Mouse (Mus musculus) MEL (cell line): ENCODE measurements at regions not wholly inside any gene's neighbourhood (a gene's known extent, or its start where the extent isn't known, plus 50 kb on each side); places are given as distances from the start of the nearest gene placed in this dataset.

Source experiments
- DNase-seq: peaks from one replicate; pipeline ENCODE4 v3.0.0; 2011; ENCODE audit warnings: low read depth, low spot score
- H3K27ac ChIP-seq: 2 replicates; pipeline ENCODE4 v1.5.1; 2012; ENCODE audit warnings: low read depth, mild to moderate bottlenecking, control low read depth, low read length, moderate library complexity; ENCODE audit not compliant: control insufficient read depth
- H3K27me3 ChIP-seq, 2 experiments: fragments of 150-350 bp in 1 of 2; sonication (generic) in 1 of 2; 2 replicates each; pipeline ENCODE4 v1.6.1; 2012; ENCODE audit warnings: low read length in 2 of 2, mild to moderate bottlenecking in 2 of 2, improper control_type of control experiment in 1 of 2, moderate library complexity in 1 of 2; ENCODE audit not compliant: insufficient read depth in 2 of 2, control insufficient read depth in 1 of 2
- H3K36me3 ChIP-seq, 2 experiments: 2 replicates each; pipeline ENCODE4 v1.6.1; 2012 to 2014; ENCODE audit warnings: low read length in 2 of 2, improper control_type of control experiment in 1 of 2, inconsistent platforms in 1 of 2, mild to moderate bottlenecking in 1 of 2; ENCODE audit not compliant: insufficient read depth in 2 of 2, control insufficient read depth in 1 of 2
- H3K4me1 ChIP-seq, 2 experiments: fragments of 150-350 bp in 1 of 2; sonication (generic) in 1 of 2; 2 replicates each; pipeline ENCODE4 v1.6.1; 2012; ENCODE audit warnings: low read length in 2 of 2, improper control_type of control experiment in 1 of 2, mild to moderate bottlenecking in 1 of 2; ENCODE audit not compliant: insufficient read depth in 2 of 2, control insufficient read depth in 1 of 2
- H3K4me3 ChIP-seq, 2 experiments: fragments of 150-350 bp in 1 of 2; sonication (generic) in 1 of 2; 2 replicates each; pipeline ENCODE4 v1.5.1; 2012; ENCODE audit warnings: low read depth in 2 of 2, low read length in 2 of 2, mild to moderate bottlenecking in 2 of 2, moderate library complexity in 2 of 2, control low read depth in 1 of 2, improper control_type of control experiment in 1 of 2; ENCODE audit not compliant: control insufficient read depth in 1 of 2, insufficient read depth in 1 of 2
- H3K79me2 ChIP-seq: 2 replicates; pipeline ENCODE4 v1.6.1; 2012; ENCODE audit warnings: mild to moderate bottlenecking, low read length, moderate library complexity; ENCODE audit not compliant: control insufficient read depth, poor library complexity, insufficient read depth
- H3K9ac ChIP-seq: 2 replicates; pipeline ENCODE4 v1.6.1; 2012; ENCODE audit warnings: low read depth, mild to moderate bottlenecking, control low read depth, low read length, moderate library complexity; ENCODE audit not compliant: control insufficient read depth, poor library complexity, severe bottlenecking
- H3K9me3 ChIP-seq: fragments of 150-350 bp; sonication (generic); replicated peaks from 2 replicates; pipeline ENCODE4 v1.6.1; 2012; ENCODE audit warnings: mild to moderate bottlenecking, low read length, improper control_type of control experiment, moderate library complexity; ENCODE audit not compliant: insufficient read depth
- CHD1 ChIP-seq: IDR thresholded peaks from 2 replicates; pipeline ENCODE4 v1.6.1; 2012; ENCODE audit warnings: low read depth, mild to moderate bottlenecking, inconsistent platforms, low read length, improper control_type of control experiment
- CHD2 ChIP-seq: IDR thresholded peaks from 2 replicates; pipeline ENCODE4 v1.6.1; 2011; ENCODE audit warnings: low read length, improper control_type of control experiment
- CTCF ChIP-seq, 3 experiments: IDR thresholded peaks in 2 of 3; conservative IDR thresholded peaks in 1 of 3; 2 replicates each; pipeline ENCODE4 v1.5.1; 2011 to 2012; ENCODE audit warnings: low read length in 3 of 3, low read depth in 2 of 3, mild to moderate bottlenecking in 2 of 3, improper control_type of control experiment in 1 of 3, inconsistent platforms in 1 of 3, mixed read lengths in 1 of 3, moderate library complexity in 1 of 3; ENCODE audit not compliant: control insufficient read depth in 1 of 3, insufficient read depth in 1 of 3, poor library complexity in 1 of 3, severe bottlenecking in 1 of 3
- E2F4 ChIP-seq: IDR thresholded peaks from 2 replicates; pipeline ENCODE4 v1.6.1; 2011; ENCODE audit warnings: low read depth, low read length, improper control_type of control experiment, borderline replicate concordance
- GABPA ChIP-seq: IDR thresholded peaks from 2 replicates; pipeline ENCODE4 v1.6.1; 2012; ENCODE audit warnings: low read depth, mild to moderate bottlenecking, inconsistent platforms, low read length, improper control_type of control experiment, moderate library complexity
- GATA1 ChIP-seq: IDR thresholded peaks from 2 replicates; pipeline ENCODE4 v1.6.1; 2011; ENCODE audit warnings: low read depth, low read length, improper control_type of control experiment
- JUND ChIP-seq: IDR thresholded peaks from 2 replicates; pipeline ENCODE4 v1.6.1; 2011; ENCODE audit warnings: low read depth, mild to moderate bottlenecking, improper control_type of control experiment, low read length
- MAZ ChIP-seq: IDR thresholded peaks from 2 replicates; pipeline ENCODE4 v1.6.1; 2012; ENCODE audit warnings: low read depth, mild to moderate bottlenecking, inconsistent platforms, low read length, improper control_type of control experiment
- MEF2A ChIP-seq: IDR thresholded peaks from 2 replicates; pipeline ENCODE4 v1.6.1; 2014; ENCODE audit warnings: low read depth, mild to moderate bottlenecking, inconsistent platforms, low read length, improper control_type of control experiment; ENCODE audit not compliant: poor library complexity, insufficient replicate concordance, severe bottlenecking; ENCODE audit errors: extremely low read depth
- MXI1 ChIP-seq: IDR thresholded peaks from 2 replicates; pipeline ENCODE4 v1.6.1; 2011; ENCODE audit warnings: mild to moderate bottlenecking, low read depth, low read length, improper control_type of control experiment
- MYB ChIP-seq: IDR thresholded peaks from 2 replicates; pipeline ENCODE4 v1.6.1; 2011; ENCODE audit warnings: mild to moderate bottlenecking, low read depth, low read length, improper control_type of control experiment
- NRF1 ChIP-seq: IDR thresholded peaks from 2 replicates; pipeline ENCODE4 v1.6.1; 2014; ENCODE audit warnings: low read depth, mild to moderate bottlenecking, inconsistent platforms, low read length, improper control_type of control experiment, moderate library complexity; ENCODE audit not compliant: poor library complexity, insufficient read depth, severe bottlenecking
- POLR2A ChIP-seq, 2 experiments: IDR thresholded peaks; 2 replicates each; pipeline ENCODE4 v1.6.1; 2011 to 2012; ENCODE audit warnings: low read length in 2 of 2, mild to moderate bottlenecking in 2 of 2, control low read depth in 1 of 2, improper control_type of control experiment in 1 of 2, low read depth in 1 of 2, moderate library complexity in 1 of 2; ENCODE audit not compliant: control insufficient read depth in 1 of 2, insufficient read depth in 1 of 2, poor library complexity in 1 of 2
- POLR2AphosphoS2 ChIP-seq: IDR thresholded peaks from 2 replicates; pipeline ENCODE4 v1.6.1; 2011; ENCODE audit warnings: low read length, improper control_type of control experiment
- RCOR1 ChIP-seq: IDR thresholded peaks from 2 replicates; pipeline ENCODE4 v1.6.1; 2012; ENCODE audit warnings: low read depth, mild to moderate bottlenecking, inconsistent platforms, low read length, improper control_type of control experiment
- SMC3 ChIP-seq: IDR thresholded peaks from 2 replicates; pipeline ENCODE4 v1.6.1; 2011; ENCODE audit warnings: low read depth, low read length, improper control_type of control experiment
- TCF12 ChIP-seq: IDR thresholded peaks from 2 replicates; pipeline ENCODE4 v1.6.1; 2014; ENCODE audit warnings: low read depth, mild to moderate bottlenecking, inconsistent platforms, low read length, improper control_type of control experiment, moderate library complexity
- UBTF ChIP-seq: IDR thresholded peaks from 2 replicates; pipeline ENCODE4 v1.6.1; 2012; ENCODE audit warnings: low read depth, mild to moderate bottlenecking, inconsistent platforms, low read length, improper control_type of control experiment, moderate library complexity, borderline replicate concordance; ENCODE audit not compliant: insufficient read depth
- USF1 ChIP-seq: IDR thresholded peaks from 2 replicates; pipeline ENCODE4 v1.6.1; 2014; ENCODE audit warnings: low read depth, mild to moderate bottlenecking, inconsistent platforms, low read length, improper control_type of control experiment, moderate library complexity
- USF2 ChIP-seq, 2 experiments: IDR thresholded peaks; 2 replicates each; pipeline ENCODE4 v1.6.1; 2011 to 2012; ENCODE audit warnings: improper control_type of control experiment in 2 of 2, low read length in 2 of 2, borderline replicate concordance in 1 of 2, inconsistent platforms in 1 of 2, low read depth in 1 of 2, mild to moderate bottlenecking in 1 of 2; ENCODE audit not compliant: insufficient read depth in 1 of 2
- ZKSCAN1 ChIP-seq: IDR thresholded peaks from 2 replicates; pipeline ENCODE4 v1.6.1; 2012; ENCODE audit warnings: low read depth, mild to moderate bottlenecking, inconsistent platforms, low read length, improper control_type of control experiment, moderate library complexity
- ZMIZ1 ChIP-seq: IDR thresholded peaks from 2 replicates; pipeline ENCODE4 v1.6.1; 2012; ENCODE audit warnings: low read depth, mild to moderate bottlenecking, inconsistent platforms, low read length, improper control_type of control experiment, moderate library complexity
- ZNF384 ChIP-seq: IDR thresholded peaks from 2 replicates; pipeline ENCODE4 v1.6.1; 2012; ENCODE audit warnings: low read depth, mild to moderate bottlenecking, inconsistent platforms, low read length, improper control_type of control experiment

DNA sequence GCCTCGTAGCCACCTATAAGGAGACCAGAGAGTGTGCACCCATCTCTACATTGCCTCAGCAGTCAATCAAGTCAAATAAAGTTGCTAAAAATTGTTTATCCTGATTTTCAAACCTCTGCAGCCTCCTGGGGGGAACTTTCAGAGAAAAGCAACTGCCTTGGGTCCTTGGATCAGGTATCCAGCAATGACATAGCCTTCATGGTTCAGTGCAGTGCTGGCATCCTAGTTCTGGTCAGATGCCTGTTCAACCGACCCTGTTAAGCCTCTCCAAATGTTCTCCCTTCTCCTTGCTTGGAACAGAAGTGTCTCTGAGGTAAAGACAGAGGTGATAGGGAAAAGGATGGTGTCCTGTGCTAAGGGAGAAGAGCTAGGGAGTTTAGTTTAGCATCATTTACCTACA is 64.7 kb upstream of the Ppm1h start:
- H3K4me1 ChIP-seq, result no peaks in the 10 kb centered on the region

DNA sequence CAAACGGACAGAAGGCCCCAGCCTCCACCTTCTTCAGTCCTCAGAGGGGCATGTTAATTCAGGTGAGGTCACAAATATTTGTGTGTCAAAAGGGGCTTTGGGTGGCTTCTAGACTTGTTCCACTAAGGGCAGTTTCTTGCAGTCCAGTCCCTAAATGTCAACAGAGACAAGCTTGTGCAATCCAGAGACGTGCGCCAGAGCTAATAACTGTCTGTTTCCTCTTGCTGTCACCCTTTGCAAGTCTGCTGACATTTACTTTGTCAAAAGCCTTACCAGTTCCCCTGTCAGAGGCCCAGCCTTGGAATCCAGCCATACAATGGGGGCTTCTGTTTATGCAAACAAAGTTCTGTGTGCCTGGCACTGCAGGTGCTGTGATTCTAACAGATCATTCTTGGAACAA is 63.8 kb upstream of the Ppm1h start:
- H3K27ac ChIP-seq, result no peak overlapping the region

More for the DNA sequence above, 64.7 kb upstream of the Ppm1h start:
- DNase-seq, result no peak
- Histone ChIP-seq H3K79me2 (no peaks in the 10 kb centered on the region), H3K27ac (no peak overlapping the region), H3K9me3 (no peaks in the 10 kb centered on the region), H3K27me3 (no peaks in the 10 kb centered on the region), H3K9ac (no peak overlapping the region), H3K4me3 (no peak overlapping the region), H3K36me3 (no peaks in the 10 kb centered on the region)
- TF ChIP-seq JUND (no peak), GABPA (no peak), RCOR1 (no peak), ZMIZ1 (no peak), MAZ (no peak), USF2 (IDR thresholded peaks at IDR 0.05; ENCODE audit: borderline replicate concordance in 1 of 2, insufficient read depth in 1 of 2, low read depth in 1 of 2, low read length in 2 of 2) (no peak), ZNF384 (no peak), POLR2AphosphoS2 (no peak), POLR2A (IDR thresholded peaks at IDR 0.05; ENCODE audit: control insufficient read depth in 1 of 2, insufficient read depth in 1 of 2, low read depth in 1 of 2, low read length in 2 of 2, poor library complexity in 1 of 2) (no peak)

DNA sequence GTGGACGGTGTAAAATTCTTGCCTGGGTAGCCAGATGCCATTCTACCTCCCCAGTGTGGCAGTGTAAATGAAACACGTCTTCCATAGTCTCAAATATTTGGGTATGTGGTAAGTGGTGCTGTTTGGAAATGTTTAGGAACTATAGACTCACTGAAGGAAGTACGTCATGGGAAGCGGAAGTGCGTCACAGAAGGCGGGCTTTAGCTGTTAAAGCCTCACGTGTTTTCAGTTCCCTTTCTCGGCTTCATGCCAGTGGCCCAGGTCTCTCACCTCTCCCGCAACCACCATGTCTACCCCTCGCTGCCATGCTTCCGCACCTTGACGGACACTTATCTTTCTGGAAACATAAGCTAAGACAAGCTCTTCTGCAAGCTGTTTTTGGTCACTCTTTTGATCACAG is 62.9 kb upstream of the Ppm1h start:
- DNase-seq, result no peak
- Histone ChIP-seq H3K27ac (no peak overlapping the region), H3K4me1 (no peaks in the 10 kb centered on the region), H3K9me3 (no peaks in the 10 kb centered on the region), H3K9ac (no peak overlapping the region), H3K27me3 (no peaks in the 10 kb centered on the region), H3K4me3 (no peak overlapping the region), H3K36me3 (no peaks in the 10 kb centered on the region), H3K79me2 (no peaks in the 10 kb centered on the region)
- TF ChIP-seq NRF1 (no peak), MEF2A (no peak), CHD2 (no peak), MXI1 (no peak), SMC3 (no peak), MYB (no peak)

More for the DNA sequence above, 63.8 kb upstream of the Ppm1h start:
- Histone ChIP-seq H3K9ac (no peak overlapping the region), H3K79me2 (no peaks in the 10 kb centered on the region), H3K9me3 (no peaks in the 10 kb centered on the region), H3K36me3 (no peaks in the 10 kb centered on the region), H3K27me3 (no peaks in the 10 kb centered on the region), H3K4me3 (no peak overlapping the region), H3K4me1 (no peaks in the 10 kb centered on the region)
- no peak for DNase-seq
- TF ChIP-seq CTCF (IDR thresholded peaks at IDR 0.05 in 2 of 3, conservative IDR thresholded peaks at IDR 0.05 in 1 of 3; ENCODE audit: control insufficient read depth in 1 of 3, insufficient read depth in 1 of 3, low read depth in 2 of 3, low read length in 3 of 3, poor library complexity in 1 of 3, severe bottlenecking in 1 of 3), result no peak
- no peak for TF ChIP-seq GATA1
- TF ChIP-seq USF2 (IDR thresholded peaks at IDR 0.05; ENCODE audit: borderline replicate concordance in 1 of 2, insufficient read depth in 1 of 2, low read depth in 1 of 2, low read length in 2 of 2), result no peak
- TF ChIP-seq SMC3, result no peak
- TF ChIP-seq ZKSCAN1, result no peak
- TF ChIP-seq ZNF384, result no peak
- TF ChIP-seq TCF12, result no peak
- TF ChIP-seq POLR2A (IDR thresholded peaks at IDR 0.05; ENCODE audit: control insufficient read depth in 1 of 2, insufficient read depth in 1 of 2, low read depth in 1 of 2, low read length in 2 of 2, poor library complexity in 1 of 2), result no peak
- no peak for TF ChIP-seq CHD2
- no peak for TF ChIP-seq GABPA
- TF ChIP-seq UBTF, result no peak
- no peak for TF ChIP-seq MYB
- no peak for TF ChIP-seq USF1
- TF ChIP-seq CHD1, result no peak
- no peak for TF ChIP-seq E2F4
